Mouse (Mus musculus): Measurements from ENCODE around the gene Sh3d19.
A peak's percentile ranks its signal among the peaks of the same experiment; 100 is the strongest.
"Not testable (repeated sequence)": the region's sequence is repeated elsewhere in the genome, so short reads cannot be mapped to it uniquely, and the experiment has no call there.

Sh3d19 gene

DNA sequence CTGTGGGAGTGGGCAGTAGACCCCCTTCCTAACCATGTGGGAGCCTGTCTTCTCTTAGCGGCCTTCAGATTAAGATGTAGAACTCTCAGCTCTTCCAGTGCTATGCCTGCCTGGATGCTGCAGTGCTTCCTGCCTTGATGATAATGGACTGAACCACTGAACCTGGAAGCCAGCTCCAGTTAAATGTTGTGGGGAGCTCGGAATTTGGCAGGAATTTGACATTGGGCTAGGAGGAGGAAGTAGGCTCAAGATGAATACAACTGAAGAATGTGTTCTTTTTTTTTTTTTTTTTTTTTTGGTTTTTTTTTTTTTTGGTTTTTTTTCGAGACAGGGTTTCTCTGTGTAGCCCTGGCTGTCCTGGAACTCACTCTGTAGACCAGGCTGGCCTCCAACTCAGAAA lies 10.9 kb downstream of the Sh3d19 start:
- DNase-seq = not testable (repeated sequence)

DNA sequence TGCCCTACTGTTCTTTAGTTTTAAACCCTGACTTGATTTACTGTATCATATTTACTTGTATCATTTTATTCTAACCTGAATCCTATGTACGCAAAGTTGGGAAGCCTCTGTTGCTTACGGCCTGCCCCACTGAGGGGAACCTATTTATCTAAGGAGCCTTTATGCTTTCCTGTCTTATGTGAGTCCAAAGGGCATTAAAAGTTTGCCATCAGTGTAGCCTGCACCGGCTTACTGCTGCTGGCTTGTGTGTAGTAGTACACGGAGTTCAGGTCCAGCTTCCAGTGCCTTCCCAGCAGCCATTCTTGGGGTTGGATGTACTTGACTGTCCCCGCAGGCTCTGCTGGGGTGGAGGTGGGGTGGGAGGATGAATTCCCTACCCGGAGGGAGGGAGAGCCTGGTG lies 13.6 kb downstream of the Sh3d19 start:
- no peak for DNase-seq

DNA sequence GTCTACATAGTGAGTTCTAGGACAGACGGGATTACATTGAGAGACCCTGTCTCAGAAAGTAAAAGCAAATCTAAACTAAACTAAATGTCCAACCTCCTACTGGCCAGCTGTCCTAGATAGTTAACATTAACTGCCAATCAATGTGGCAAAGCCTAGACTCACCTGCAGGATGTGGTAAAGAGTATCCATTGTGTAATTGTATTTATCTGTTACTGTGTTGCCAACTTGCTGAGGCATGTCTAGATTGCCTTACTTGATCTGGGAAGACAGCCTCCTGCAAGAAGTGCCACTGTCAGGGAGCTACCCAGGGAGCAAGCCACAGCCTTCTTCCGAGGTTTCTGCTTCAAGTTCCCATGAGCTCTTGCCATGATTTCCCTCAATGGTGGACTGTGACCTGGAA lies 16.3 kb downstream of the Sh3d19 start:
- DNase-seq = no peak

DNA sequence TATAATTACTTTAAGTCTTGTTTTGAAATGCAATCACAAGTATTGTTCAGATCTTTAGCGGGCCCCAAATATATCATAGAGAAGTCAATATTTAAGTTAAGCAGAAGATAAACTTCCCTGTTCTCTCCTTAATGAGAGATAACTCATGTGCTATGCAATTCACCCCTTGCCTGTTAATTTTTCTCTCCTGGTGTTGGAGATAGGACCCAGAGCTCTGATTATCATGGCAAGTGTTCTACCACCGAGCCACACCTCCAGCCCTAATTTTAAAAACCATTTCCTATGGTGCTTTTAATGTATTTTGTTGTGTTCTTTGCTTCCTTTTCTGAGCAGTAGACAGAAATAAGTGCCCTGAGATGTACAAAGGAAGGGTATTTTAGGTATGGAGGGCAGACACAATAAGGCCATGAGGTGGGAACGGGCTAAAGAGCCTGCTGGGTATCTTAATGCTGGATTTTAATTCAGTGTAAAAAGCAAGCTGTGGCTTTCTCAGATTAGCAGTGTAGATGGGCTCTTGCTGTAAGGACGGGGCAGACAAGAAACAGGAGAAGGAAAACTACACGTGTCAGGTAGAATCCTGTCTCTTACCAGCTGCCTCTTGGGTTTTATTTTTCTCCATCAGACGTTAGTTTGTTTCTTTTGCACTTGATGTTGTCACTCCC lies 20.4 kb downstream of the Sh3d19 start:
- no peak for DNase-seq

DNA sequence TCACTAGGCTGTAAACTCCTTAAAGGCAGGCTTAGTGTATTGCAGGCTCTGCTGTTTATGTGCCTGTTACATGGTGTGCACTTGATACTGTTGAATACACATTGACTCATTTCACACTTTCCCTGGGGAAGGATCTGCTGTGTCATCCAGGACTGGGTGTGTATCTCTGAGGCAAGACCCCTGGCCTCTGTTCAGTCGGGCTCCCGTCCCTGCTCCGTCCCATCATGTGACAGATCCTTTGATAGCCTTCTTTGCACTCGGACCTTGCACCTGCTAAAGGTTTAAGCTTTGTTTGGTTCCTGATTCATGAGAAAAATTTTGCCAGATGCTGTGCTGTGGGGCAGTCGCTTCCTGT lies 20.9 kb downstream of the Sh3d19 start:
- DNase-seq = no peak

DNA sequence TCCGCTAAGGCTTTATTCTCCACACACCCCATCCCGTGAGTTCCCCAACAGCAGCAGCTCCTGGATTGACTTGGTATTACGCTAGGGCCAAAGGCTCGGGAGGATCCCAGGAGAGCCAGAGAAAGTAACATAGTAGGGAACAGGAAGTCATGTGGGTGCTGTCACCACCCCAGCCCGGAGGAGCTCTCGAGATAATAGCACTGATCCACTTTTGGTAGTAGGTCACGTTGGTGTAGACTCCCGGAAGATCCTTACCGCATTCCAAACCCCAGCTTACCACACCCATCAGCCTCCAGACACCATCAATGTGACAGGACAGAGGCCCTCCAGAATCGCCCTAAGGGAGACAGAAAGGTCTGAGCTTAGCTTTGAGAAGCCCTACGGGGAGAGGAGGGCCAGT lies 22.8 kb downstream of the Sh3d19 start:
- DNase-seq = peak; percentile 53

DNA sequence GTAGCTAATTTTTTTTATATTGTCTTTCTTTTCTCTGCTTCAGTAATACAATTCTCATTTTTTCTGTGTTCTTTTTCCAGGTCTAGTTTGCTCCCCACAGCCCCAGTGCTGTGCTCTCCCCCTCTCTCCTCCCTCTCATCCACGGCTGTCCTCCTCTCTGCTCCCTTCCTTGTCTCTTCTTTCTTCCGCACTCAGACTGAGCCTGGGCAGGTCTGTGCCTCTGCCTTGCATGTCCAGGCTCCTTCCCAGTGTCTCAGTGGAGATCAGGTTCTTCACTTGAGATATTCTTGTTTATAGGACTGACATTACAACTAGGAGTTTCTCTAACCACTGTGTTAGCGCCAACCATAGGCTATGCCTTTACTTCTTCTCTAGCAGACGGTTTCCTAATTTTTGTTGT lies 23.7 kb downstream of the Sh3d19 start:
- DNase-seq = no peak

DNA sequence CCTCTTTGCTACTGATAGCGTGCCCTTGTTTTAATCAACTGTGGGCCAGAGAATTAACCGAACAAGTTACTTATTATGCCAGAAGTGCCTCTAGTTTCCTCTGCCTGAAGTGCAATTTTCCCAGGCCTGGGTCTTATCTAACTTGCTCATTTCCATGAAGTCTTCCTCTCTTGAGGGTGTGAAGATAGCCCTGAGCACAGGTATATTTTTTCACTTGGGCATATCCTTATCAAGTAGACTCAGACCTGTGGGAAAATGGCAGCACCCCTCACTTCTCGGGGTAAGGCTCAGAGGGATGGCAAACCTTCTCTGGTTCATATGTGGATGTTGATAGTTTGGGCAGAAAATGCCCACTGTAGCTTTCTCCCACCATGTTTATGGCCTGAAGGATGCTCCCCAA lies 30.4 kb downstream of the Sh3d19 start:
- DNase-seq = no peak

DNA sequence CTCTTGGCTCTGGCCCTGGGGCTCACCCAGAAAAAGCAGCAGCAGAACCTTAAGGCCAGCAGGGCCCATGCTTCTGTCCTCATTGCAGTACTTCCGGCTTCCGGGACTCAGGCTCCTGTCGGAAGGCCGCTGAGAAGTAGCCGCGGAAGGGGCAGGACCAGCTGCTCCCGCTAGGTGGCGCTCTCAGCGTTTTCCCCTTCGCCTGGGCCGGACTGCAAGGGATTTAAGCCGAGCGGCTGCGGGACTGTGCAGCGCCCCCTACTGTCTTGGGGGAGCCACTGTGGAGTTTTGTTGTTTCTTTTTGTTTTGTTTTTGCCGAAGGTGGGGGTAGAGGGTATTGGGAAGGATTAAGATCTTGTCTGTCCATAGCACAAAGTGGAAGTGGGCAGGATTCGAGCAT lies 31.5 kb downstream of the Sh3d19 start, which contains the start of gene Prss48:
Gene Prss48, minus strand, starts transcription at position 69 of the 400 bp plus-strand sequence.
- peak; percentile 53 for DNase-seq

DNA sequence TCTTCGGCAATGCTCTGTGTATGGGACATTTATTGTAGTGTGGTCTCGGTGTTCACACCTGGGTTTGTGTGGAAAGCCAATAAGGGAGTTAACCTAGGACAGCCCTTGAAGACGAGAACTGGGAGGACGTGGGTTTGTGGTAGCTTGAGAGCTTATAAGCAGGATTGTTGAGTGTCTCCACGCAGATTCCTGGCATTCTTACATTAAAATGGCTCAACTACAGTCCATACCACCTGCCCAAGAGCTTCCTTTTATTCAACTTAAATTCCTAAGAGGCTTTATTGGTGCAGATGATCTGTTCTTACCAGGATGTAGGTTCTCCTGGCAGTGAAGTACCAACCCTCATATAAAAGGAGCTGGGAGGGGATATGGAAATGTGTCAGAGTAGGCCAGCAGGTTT lies 32.0 kb downstream of the Sh3d19 start:
- DNase-seq = no peak

DNA sequence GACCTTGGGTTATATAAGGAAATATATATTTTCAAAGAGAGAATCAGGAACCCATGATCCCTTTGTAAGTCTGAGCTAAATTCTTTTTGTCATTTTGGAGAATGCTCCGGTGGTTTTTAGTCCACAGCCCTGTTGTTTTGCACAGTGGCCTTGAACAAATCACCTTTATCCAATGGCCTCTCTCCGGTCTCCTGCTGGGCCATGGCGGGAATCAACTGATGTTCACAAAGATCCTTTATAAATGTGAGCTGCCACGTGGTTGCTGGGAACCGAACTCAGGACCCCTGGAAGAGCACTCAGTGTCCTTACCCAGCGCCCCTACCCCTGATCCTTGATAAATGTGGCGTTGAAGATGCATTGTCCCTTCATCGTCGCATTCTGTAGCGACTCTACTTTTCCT lies 33.8 kb downstream of the Sh3d19 start:
- no peak for DNase-seq

DNA sequence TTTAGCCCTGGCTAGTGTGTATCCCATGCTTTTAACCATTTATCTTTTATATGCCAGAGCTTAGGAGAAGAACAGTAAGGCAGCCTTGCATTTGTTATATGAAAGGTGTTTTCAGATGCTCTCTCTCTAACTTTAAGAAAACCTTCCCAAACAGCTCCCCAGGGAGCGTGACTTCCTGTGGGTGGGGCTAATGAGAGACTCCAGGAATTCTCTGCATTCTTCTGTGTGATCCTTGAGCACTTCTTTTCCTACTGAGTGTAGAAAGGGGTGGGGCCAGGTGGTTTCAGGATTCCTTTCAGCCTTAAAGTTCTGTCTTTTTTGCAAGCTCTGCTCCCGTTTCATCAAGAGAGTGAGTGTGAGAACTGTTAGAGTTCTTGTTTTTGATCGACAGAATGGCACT lies 39.7 kb downstream of the Sh3d19 start:
- DNase-seq = peak; percentile 22

DNA sequence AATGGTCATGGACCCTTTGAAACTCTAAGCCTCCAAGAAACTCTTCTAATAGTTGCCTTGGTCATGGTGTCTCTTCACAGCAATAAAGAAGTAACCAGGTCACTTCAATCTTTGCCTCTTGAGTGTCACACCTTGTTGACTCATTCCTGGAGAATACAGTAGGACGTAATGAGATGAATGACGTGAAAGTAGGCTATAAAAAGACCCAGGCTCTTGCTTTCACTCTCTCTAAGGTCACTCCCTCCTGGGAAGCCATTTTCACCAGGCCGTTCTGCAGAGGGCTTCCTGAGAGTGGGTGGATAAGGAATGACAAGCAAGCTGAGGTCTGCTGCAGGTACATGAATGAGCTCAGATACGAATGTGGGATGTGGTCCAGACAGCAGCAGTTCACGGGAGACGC lies 40.5 kb downstream of the Sh3d19 start:
- no peak for DNase-seq

DNA sequence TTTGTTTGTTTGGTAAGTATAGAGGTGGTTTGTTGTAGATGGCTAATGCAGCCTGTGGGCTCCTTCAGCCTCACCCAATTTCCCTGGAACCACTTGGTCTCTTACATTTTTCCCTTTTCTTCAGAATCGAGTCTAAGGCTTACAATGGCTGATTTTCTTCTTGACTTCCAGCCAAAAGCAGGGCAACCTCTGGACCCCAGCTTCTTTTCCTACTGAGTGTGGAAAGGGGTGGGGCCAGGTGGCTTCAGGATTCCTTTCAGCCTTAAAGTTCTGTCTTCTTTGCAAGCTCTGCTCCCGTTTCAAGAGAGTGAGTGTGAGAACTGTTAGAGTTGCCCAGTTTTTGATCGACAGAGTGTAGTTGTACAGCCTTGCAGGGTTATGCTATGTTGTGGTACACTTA lies 40.9 kb downstream of the Sh3d19 start:
- no peak for DNase-seq

DNA sequence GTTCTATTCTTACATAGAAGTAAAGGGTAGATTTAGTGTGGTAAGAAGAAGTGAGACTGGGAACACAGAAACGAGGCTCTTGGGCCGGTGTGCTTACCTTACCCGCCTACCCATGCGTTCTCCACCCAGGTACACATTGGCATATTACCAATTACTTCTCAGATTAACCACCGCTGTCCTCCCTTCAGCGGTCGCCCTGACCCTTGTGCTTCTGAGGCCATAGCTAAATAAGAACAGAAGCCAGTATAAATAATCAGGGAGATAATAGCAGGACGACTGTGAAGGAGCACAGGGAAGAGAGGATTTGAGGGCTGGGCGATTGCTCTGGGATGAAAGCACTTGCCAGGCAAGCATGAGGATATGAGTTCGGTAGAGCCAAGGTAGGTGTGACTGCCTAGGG lies 42.9 kb downstream of the Sh3d19 start:
- no peak for DNase-seq

DNA sequence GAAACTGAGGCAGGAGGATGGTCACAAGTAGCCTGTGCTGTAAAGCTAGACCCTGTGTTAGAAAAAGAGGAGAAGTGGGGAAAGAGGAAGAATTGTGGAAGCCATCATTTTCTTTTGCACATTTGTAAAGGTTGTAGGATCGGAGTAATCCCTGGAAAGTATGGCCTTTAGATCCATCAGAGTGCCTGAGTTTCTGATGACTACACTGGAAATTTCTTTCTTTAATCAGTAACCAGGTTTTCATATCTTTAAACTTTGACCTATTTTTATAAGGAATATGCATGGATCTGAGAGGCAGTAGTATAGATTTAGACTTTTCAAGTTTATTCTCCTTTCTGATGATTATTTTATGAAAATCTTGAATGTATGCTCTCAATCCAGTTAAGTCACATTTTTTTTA lies 46.1 kb downstream of the Sh3d19 start:
- DNase-seq = no peak

DNA sequence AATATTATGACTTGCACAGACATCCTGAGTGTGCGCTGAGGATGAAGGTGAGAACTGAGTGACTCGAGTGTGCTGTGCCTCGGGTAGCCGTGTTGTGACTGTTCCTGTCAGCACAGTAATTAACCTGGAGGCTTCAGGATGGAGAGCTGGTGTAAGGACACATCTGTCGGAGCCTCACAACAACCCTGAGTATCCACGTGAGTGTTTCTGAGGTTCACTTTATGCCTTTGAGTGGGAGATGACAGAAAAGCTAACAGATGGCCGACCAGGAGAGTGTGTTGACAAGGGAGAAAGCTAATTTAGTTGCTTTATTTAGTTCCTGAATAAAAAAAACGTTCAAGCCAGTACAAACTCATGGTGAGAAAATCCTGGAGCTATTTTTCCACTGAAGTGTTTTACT lies 46.6 kb downstream of the Sh3d19 start:
- DNase-seq = no peak

DNA sequence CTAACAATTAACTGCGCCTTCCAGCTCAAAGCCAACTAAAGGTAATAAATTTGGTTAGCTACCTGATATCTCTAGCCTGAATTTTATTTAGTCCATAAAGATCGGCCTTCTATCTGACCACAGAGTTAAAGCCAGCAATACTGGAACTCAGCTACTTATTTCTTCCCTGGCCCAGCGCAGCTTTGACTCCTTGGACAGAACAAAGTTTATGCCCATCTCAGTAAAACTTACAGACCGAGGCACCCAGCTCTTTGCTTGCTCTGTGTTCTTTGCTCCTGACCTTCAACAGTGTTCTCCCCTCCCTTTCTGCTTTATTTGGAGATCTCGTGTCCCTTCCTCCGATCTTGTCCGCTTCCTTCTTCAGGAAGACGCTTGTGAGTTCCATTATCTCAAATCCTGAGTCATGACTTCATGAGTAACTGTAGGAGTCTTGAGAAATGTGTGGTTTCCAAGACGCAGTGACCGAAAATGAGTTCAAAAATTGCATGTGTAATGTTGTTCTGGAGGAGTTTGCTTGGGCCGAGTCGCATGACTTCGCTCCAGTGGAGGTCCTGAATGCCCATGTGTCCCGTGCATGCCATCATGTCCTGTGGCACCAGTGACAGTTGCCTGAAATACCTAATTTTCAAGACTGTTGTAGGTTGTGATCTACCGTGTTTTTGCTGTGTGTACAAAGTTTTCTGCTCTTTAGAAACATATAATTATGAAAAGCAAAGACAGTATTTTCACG lies 50.2 kb downstream of the Sh3d19 start:
- no peak for DNase-seq

DNA sequence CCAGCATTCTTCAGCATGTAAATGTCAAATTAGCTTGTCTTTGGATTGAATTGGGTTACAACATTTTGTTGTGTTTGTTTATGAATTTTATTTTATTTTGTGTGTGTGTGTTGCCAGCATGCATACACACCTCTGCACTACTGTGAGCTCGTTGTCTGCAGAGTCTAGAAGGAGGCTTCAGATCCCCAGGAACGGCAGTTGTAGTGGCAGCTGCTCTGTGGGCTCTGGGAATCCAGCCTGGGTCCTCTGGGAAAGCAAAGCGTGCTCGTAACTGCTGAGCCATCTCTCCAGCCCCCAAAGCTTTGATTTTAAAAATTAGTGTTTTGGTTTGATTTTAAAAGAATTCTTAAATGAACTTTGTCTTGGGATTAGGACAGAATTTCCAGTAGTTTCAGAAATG lies 50.7 kb downstream of the Sh3d19 start:
- no peak for DNase-seq

DNA sequence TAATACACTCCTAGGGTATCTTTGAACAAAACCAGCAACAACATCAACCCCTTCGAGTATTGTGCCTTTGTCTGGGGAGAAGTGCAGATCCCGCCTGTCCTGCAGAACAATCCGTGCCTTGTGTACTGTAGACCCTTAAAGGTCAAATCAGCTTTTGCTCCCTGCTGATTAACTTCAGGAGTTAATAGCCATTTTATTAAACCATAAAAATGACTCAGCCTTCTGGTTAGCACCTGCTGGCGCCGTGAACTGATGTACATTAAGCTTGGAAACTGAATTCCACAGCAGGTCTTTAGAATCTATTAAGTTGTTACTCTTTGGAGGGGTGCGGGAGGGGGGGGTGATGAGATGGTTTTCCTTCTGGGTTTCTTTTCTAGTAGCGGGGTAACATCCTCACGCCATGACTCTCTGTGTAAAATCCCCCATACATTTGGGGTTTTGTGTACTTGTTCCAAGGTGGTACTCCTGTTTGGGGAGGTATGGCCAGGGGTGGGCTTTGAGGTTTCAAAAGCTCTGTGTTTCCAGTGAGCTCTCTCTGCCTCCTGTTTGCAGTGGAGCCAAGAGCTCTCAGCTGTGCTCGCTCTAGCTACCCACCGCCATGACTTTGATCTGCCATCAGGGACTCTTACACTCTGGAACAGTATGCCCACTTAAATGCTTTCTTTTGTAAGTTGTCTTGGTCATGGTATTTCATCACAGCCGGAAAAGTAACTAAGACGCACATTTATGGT lies 53.3 kb downstream of the Sh3d19 start:
- no peak for DNase-seq

DNA sequence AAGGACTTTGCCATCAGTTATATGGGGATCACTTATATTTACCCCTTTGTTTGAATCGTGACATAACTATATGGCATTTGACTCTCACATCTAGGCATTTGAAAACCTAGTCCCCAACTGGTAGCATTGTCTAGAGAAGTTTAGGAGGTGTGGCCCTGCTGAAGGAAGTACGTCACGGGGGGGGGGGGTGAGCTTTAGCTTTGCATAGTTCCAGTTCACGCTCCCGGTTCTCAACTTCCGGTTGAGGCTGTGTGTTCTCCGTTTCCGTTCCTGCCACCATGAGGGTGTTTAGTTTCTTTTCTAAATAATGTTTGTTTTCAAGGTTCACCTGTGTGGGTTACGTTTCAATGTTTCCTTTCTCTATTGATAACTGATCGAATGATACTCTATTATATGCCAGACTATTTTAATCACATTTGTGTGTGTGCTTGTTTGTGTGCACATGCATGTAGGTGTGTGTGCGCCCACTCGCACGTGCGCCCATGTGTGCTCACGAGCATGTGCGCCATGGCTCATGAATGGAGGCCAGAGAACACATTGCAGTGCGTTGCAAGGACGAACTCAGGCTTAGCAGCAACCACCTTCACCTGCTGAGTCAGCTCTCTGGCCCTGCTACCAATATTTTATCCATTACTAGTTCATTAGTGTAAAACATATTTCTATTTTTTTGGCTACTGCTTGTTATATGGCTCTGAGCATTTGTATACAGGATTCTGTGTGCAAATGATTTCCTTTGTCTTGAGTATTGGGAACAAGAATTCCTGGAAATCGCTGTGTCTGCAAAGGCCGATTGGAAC lies 54.6 kb downstream of the Sh3d19 start:
- DNase-seq = no peak

DNA sequence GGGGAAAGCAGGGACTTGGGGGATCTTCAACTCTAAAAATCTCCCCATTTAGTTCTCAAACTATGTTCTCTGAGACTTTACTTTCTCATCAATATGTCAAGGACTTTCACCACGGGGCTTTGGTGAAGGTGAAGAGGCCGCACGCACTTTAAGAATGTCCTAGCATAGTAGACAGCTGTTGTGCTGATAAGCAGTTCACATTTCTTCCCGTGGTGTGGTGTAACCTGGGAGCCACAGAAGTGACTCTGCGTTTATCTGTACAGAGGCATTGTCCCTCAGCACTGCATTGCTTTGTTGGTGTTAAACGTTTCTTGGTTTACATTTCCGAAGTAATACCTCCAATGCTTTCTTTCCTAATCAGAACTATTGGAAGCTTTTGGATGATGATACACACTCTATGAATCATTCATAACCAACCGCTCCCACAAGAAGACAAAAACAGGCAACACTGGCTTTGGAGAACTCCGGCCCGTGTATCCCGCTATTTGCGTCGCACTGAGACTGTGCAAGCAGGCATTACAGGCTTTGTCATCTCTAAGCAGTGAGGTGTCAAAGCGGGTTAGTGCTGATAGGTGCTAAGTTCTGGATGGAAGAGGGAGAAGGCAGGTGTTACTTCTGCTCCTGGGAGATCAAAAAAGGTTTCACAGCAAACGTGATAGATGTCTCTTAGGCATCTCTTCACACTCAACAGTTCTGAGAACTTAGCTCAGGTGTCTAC lies 57.9 kb downstream of the Sh3d19 start:
- no peak for DNase-seq

DNA sequence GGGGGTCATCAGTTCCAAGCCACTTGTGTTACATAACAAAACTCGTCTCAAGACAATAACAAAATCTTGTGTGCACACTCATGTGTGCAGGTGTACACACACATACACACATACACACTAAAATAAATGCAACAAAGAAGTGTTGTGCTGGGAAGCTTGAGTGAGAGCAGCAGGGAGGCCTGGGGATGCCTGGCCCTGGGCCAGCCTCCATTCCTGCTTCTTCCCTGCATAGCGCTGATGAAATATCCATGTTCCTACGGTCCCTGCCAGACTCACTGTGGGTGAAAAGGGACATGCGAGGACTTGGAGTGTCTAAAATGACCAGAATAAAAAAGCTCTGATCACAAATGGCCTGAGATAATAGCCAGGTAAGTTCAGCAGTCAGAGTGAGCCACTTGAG lies 59.7 kb downstream of the Sh3d19 start:
- DNase-seq = no peak

Measured in lung, postnatal 10 days (tissue).